Mouse (Mus musculus) heart, adult 2 months (tissue): ENCODE measurements around the gene Mixl1.

ENCODE experiments used
- CTCF ChIP-seq: fragments of 200-600 bp; IDR thresholded peaks from 2 replicates; pipeline ENCODE4 v1.8.1; 2022; ENCODE audit warnings: antibody characterized with exemption, mild to moderate bottlenecking, moderate library complexity
- POLR2A ChIP-seq: fragments of 200-500 bp; IDR thresholded peaks from 2 replicates; pipeline ENCODE4 v1.6.1; 2011; ENCODE audit warnings: mild to moderate bottlenecking, low read depth, low read length, control low read depth; ENCODE audit not compliant: insufficient read depth

DNA sequence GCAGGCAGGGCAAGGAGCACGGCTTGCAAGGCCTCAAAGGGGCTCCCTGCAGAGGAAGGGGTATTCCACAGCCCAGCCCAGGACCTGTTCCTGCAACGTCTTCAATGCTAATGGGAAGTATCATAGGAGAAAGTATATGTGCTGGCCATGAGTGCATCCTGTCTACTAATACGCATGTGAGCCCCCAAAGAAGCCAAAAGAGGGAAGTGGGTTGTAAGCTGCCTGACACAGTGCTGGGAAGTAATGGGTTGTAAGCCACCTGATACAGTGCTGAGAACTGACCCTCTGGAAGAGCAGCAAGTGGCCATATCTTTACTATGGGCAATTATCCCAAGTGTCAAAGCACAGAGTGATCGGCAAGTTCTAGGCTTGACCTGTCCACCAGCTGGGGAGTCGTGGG is 1.2 kb upstream of the Mixl1 start:
- TF ChIP-seq POLR2A = no peak
- TF ChIP-seq CTCF = no peak
